Mouse (Mus musculus): ENCODE data around the gene Pabpc4l. TPM values are rescaled to one million over a fixed set of nuclear protein-coding genes. Genes with fewer than 3 reads are reported as not detected.
"Not testable (repeated sequence)": the region's sequence is repeated elsewhere in the genome, so short reads cannot be mapped to it uniquely, and the experiment has no call there.

Pabpc4l gene
- total RNA-seq (2015; ENCODE audit: low replicate concordance) (not detected in 2 replicates), total RNA-seq (2017; ENCODE audit: low replicate concordance) (not detected in 2 replicates)

- no peak for ATAC-seq (replicated peaks; ENCODE audit: low FRiP score, poor library complexity, severe bottlenecking)
Observed at GRCm38 (mm10) chr3:46447481-46448265, at the start of gene Pabpc4l. Gene Pabpc4l (minus strand): TSS chr3:46448219.

- ATAC-seq (replicated peaks; ENCODE audit: low FRiP score, poor library complexity, severe bottlenecking) = no peak
Observed at GRCm38 (mm10) chr3:46490989-46491259, 42.9 kb upstream of the Pabpc4l start.

GRCm38 (mm10) chr3:46490132-46490988 lies 42.3 kb upstream of the Pabpc4l start:
- ATAC-seq (replicated peaks; ENCODE audit: low FRiP score, poor library complexity, severe bottlenecking) = no peak

GRCm38 (mm10) chr3:46486091-46486490 lies 38.1 kb upstream of the Pabpc4l start:
- not testable (repeated sequence) for ATAC-seq (replicated peaks; ENCODE audit: low FRiP score, poor library complexity, severe bottlenecking)

- no peak for ATAC-seq (replicated peaks; ENCODE audit: low FRiP score, poor library complexity, severe bottlenecking)
Observed at GRCm38 (mm10) chr3:46448266-46448532, 180 bp upstream of the Pabpc4l start.

- no peak for ATAC-seq (replicated peaks; ENCODE audit: low FRiP score, poor library complexity, severe bottlenecking)
Observed at GRCm38 (mm10) chr3:46431416-46431815, 16.6 kb downstream of the Pabpc4l start.

All from erythroblast, adult 5-6 weeks (primary cell).